Mouse (Mus musculus) CD8-positive naive resting alpha-beta T cell, adult 2 months (primary cell): ENCODE data around the gene Schip1.

ENCODE experiments used
- DNase-seq, 2 experiments: peaks; one replicate each; pipeline ENCODE4 v3.0.0; 2022; ENCODE audit warnings: low read depth in 2 of 2, low spot score in 2 of 2

The Schip1 gene

DNA sequence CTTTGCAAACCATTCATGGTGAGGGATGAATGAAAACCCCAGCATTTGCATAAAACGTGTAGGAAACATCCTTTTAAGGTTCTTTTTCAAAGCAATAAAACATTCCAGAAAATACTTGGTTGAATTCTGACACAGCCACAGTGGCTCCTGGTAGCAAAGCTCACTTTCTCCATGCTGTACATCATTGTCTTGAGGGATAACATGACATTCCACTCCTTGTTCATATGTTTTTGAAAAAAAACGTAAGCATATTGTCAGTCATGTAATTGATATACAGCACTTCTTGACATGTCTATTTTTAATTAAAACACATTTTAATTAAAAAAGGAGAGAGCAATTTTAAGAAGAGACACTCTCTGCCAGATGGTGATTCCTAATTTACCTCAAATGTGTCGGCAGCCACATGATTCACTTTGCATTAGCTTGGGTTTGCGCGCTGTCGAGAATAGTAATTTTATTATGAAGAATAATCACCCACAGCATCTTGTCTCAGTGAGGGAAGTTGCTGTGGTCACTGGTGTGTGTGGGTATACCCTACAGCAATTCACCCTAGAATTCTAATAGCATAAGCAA, 61.8 kb downstream of the Schip1 start:
- DNase-seq = no peak

GRCm38 (mm10) chr3:68130386-68130785, 65.8 kb downstream of the Schip1 start:
- DNase-seq = no peak

- DNase-seq = no peak
Measured at GRCm38 (mm10) chr3:68138833-68139627, 74.4 kb downstream of the Schip1 start.

- no peak for DNase-seq
Measured at GRCm38 (mm10) chr3:68150688-68151087, 86.1 kb downstream of the Schip1 start.

DNA sequence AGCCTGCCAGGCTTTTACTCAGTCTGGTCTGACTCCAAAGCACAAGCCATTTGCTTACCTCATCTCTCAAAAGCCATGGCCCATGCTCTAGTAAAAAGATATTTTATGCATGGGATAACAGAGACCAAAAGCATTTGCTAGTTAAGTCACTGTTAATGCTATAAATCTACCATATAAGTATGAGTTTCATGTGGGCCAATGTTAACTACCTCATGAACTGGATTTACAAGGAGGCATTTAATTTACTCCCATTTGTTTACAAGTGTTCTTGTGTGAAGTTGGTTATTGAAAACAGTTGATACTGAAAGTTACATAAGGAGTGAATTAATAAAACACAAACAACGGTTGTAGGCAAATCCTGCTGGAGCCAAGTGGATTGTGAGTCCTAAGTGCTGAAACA, 95.6 kb downstream of the Schip1 start:
- DNase-seq = no peak

GRCm38 (mm10) chr3:68160760-68161159, 96.2 kb downstream of the Schip1 start:
- no peak for DNase-seq

DNA sequence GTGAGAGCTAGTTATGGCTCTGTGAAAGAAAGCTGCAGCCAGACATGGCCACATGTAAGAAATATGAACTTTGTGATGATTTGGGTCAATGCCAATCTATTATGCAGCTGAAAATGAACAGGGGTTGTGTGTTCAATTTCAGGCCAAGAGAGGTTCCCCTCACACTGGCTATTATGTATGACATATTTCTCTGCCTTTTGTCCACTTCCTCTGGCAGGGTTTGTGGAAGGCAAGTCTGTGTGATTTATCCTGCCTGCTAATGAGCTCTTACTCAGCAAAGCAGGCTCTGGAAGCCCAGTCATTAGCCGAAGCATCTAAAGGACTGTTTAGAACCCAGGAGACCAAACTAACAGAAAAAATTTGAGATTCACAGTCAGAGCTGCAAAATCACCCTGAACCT, 113.6 kb downstream of the Schip1 start:
- no peak for DNase-seq

DNA sequence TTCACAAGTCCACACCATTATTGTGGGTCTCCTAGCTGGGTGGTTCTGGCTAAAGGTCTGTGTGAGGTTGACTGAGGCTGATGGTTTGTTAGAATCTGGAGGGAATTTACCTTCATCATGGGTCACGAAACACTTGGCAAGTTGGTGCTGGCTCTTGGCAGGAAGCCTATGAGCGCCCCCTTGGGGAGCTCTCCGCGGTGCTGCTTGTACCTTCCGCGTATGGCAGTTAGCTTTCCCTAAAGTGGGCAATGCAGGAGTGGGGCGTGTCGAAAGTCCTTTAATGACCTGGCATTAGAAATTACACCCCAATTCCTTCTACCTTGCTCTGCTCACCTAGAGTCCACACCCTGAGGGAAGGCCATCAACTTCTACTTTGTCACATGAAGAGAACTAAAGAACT, 122.9 kb downstream of the Schip1 start:
- no peak for DNase-seq

GRCm38 (mm10) chr3:68189100-68189499, 124.5 kb downstream of the Schip1 start:
- no peak for DNase-seq

GRCm38 (mm10) chr3:68196933-68197332, 132.3 kb downstream of the Schip1 start:
- no peak for DNase-seq

GRCm38 (mm10) chr3:68201214-68201613, 136.6 kb downstream of the Schip1 start:
- DNase-seq = no peak

DNA sequence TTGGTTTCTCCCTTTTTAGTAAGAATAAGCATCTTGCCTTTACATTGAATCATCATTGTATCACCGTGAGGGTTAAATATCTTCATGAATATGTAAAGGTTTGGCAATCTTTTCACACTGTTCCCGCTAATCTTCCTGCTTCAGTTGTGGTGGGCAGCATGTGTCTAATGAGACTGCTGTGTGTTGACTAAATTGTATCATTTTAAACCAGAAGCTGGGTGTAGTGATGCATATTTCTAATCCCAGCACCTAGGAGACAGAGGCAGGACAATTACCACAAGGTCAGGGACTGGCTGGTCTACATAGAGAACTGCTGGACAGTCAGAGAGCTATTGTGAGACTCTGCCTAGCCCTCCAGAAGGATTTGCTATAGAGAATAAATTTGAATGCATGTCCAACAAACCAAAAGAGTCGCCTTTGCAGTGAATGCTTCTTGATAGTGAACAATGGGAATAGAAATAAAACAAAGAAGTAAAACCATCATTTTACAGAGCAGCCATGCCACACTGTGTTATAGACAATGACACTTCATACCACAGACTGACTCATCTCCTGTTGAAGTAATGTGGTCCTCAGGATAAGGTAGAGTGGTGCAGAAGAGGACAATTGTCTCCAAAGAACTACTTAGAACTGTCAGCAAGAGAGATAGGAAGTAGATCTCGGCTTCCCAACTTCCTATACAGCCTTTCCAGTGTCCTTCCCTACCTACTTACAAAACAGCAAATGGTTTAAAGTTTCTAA, 137.7 kb downstream of the Schip1 start:
- no peak for DNase-seq

DNA sequence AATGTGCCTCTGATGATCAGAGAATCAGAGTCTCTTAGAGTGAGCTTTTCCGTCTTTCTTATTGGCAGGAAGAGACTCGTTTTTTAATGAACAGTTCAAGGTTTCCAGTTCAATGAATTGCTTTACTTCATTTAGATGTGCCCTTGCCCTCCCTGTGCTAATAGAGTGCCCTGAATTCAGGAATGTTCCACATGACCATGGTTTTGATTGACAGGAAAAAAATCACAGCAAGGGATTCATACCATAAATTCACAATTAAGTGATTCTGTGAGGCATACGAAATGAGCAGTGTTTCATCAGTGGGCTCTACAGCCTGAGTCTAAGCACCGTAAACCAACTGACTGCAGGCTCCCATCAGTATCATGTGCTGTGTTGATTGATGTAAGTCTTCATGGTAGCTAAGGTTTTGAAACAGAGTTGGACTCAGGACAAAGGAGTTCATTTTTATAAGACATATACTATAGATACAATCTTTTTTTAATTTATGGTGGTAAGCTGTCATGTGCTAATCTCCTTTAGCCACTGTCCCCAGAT, 139.4 kb downstream of the Schip1 start:
- no peak for DNase-seq

DNA sequence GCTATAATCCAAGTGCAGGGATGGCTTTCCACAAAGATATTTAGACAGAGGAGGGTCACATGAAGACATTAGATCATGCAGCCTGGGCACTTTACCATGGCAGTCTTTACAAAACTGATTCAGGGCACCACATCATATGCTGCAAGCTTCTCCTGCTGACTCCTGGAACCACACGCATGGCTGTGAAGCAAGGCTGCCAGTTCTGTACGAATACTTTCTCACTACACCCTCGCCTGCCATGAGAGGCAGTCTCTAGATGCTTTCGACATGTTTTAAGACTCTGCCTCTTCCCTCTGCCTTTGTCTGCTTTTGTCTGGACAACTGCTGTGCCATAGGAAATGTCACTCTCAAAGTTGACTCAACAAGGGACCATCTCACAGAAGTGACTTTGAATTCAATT, 145.8 kb downstream of the Schip1 start:
- DNase-seq = no peak

GRCm38 (mm10) chr3:68221452-68221851, 156.8 kb downstream of the Schip1 start:
- no peak for DNase-seq

GRCm38 (mm10) chr3:68239887-68240286, 175.3 kb downstream of the Schip1 start:
- no peak for DNase-seq

- DNase-seq = no peak
Measured at GRCm38 (mm10) chr3:68243239-68243638, 178.6 kb downstream of the Schip1 start.

GRCm38 (mm10) chr3:68246154-68246553, 181.6 kb downstream of the Schip1 start:
- DNase-seq = no peak

- DNase-seq = no peak
Measured at GRCm38 (mm10) chr3:68250589-68250988, 186.0 kb downstream of the Schip1 start.

- no peak for DNase-seq
Measured at GRCm38 (mm10) chr3:68252335-68252734, 187.7 kb downstream of the Schip1 start.

DNA sequence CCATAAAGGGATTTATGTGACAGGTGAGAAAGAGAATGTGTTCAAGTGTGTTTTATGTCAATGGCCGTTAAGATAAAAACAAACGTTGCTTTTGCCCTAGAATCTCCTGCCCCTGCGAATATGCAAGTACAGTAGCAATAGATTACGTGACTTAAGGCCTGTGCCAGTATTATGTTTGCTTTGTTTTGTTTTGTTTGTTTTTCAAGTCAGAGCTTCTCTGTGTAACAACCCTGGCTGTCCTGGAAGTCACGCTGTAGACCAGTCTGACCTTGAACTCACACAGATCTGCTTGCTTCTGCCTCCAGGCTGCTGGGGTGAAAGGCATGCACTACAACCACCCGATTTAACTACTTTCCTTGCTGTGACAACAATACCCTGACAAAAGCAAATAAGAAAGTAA, 197.7 kb downstream of the Schip1 start:
- no peak for DNase-seq

- DNase-seq = no peak
Measured at GRCm38 (mm10) chr3:68267905-68268304, 203.3 kb downstream of the Schip1 start.
